Mouse (Mus musculus) cerebellum, adult 11-12 months (tissue): Measurements from ENCODE around the gene Tm7sf2.

Source experiments
- DNase-seq: peaks from one replicate; pipeline ENCODE4 v3.0.0; 2022

Gene Tm7sf2

GRCm38 (mm10) chr19:6040002-6040401 is 28.2 kb downstream of the Tm7sf2 start:
- DNase-seq = no peak

DNA sequence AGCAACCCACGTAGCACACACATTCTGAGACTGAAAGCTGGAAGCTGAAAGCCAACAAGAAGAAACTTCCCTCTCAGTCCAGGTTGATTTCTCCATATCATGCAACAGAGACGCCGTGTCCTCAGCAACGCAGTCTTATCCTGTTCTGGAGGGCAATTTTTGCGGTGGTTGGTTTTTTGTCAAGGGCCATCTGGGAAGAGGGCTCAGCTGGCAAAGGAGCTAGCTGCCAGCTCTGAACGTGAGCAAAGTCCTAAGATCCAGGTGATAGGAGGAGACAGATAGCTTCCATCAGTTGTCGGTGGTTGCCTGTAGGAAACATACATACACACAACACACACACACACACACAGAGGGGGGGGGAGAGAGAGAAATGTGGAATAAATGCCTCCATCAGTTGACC is 29.8 kb downstream of the Tm7sf2 start:
- no peak for DNase-seq

DNA sequence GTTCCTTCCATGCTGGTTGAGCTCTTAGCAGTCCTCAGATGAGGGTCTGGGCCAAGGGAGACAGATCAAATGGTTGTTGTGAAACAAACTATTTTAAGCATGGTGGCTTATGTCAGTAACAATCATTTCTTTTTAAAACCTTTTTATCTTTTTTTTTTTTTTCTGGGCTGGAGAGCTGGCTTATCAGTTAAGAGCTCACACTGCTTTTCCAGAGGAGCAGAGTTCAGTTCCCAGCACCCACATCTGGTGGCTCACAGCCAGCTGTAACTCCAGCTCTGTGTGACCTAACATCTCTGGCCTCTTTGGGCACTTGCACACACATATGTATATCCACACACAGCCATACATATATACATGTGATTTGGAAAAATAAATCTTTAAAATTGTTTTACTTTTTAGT is 30.5 kb downstream of the Tm7sf2 start:
- DNase-seq = no peak

DNA sequence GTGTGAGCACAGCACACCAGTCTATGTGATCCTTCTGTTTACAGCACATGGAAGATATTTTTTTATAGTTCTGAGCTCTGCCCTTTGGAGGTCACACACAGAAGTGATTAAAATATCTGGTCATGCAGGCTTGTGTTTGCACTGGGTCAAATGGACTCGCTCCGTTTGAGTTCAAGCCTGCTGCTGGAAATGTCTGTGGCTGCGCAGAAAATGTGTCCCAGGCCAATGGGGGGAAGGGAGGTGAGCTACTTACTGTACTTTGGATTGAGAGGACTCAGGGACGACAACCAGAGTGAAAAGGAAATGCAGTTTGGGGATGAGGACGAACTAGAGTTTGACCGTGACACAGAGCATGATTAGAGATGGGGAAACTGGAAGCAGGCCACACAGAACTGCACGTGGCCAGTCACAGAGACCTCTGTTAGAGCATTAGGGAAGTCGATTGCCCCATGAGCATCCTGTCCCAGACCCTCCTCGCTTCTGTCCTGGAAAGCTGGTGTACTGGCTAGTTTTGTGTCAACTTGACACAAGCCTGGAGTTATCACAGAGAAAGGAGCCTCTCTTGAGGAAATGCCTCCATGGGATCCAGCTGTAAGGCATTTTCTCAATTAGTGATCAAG is 32.1 kb downstream of the Tm7sf2 start:
- DNase-seq = no peak

GRCm38 (mm10) chr19:6030520-6031280 is 37.5 kb downstream of the Tm7sf2 start:
- DNase-seq = no peak

- no peak for DNase-seq
Measured at GRCm38 (mm10) chr19:6029426-6029825, 38.7 kb downstream of the Tm7sf2 start.

DNA sequence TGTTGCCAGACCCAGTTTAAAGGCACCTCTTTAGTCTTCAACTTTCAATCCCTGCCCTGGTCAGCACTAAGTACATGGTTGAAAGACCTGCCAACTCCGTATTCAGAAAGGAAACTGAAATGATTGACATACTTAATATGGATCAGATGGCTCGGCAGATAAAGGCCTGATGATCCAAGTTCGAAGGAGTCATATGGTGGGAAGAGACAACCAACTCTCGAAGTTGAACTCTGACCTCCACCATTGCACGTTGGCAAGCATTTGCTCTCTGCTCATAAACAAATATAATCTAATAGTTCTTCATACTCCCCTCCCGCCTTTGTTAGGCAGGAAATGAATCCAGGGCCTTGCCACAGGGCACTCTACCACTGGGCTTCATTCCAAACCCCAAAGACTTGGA is 39.2 kb downstream of the Tm7sf2 start:
- DNase-seq = no peak

- no peak for DNase-seq
Measured at GRCm38 (mm10) chr19:6023930-6024329, 44.2 kb downstream of the Tm7sf2 start.

- no peak for DNase-seq
Measured at GRCm38 (mm10) chr19:6023059-6023458, 45.1 kb downstream of the Tm7sf2 start.

GRCm38 (mm10) chr19:6020276-6020675 is 47.9 kb downstream of the Tm7sf2 start:
- no peak for DNase-seq

- DNase-seq = peak; percentile 79
Measured at GRCm38 (mm10) chr19:6018142-6019089, 49.8 kb downstream of the Tm7sf2 start.

- DNase-seq = no peak
Measured at GRCm38 (mm10) chr19:6016532-6016931, 51.6 kb downstream of the Tm7sf2 start.

DNA sequence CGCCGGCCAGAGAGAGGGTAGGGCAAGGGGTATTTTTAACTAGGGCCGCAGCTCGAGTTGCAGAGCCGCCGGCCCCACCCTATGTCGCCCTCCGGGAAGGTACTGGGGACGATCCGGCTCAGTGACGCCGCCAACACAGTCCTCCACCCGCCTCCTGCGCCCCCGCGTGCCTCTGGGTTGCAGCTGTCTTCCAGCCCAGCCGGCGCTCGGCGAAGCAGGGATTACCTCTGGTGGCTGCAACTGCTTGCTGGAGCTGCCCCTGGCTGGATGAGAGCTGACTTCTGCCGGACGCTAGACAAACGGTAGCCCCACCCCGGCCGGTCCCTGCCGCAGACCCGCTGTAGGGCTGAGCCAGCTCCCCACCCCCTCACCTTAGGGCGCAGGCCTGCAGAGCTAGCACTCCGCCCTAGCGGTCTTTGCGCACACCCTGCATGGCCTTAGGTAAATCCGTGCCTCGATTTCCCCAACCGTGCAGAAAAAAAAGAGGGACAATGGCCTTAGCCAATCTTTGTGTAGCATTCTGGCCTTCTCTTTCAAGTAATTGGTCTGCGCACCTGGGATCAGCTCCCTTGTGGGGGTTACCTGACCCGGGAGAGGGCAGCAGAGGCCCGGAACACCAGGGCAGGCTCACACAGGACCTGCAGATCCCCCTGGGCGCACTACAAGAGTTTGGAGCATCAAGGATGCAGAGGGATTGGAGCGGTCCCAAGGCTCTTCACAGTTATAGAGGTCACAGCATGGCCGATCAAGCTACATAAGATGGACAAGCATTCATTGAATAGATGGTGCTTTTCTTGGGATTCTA is 52.5 kb downstream of the Tm7sf2 start, which contains the start of gene Capn1:
Capn1 (minus strand) TSS at position 387 of the 805 bp plus-strand sequence.
- DNase-seq = peak; percentile 66

DNA sequence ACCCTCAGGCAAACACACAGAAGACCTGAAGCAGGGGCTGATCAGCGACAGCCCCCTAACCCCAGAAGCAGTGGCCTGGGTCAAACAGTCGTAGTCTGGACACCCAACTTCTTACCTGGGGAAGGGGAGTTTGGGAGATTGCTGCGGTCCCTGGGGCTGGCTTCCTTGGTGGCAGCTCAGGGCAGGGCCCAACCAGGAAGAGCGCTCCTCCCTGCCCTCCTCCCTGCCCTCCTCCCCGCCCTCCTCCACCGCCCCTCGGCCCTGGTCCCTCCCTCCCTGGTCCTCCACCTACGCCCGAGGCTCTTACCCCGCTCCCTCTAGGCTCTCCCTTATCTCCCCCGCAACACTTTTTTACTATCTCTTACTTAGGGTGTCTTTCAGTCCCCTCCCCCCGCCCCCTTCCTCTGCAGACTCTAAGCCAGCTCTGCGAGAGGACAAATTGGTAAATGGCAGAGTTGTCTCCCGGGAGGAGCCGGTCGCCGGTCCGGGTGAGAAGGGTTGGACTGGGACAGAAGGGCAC is 53.1 kb downstream of the Tm7sf2 start:
- DNase-seq = peak; percentile 44

- DNase-seq = peak; percentile 30
Measured at GRCm38 (mm10) chr19:6013691-6014090, 54.5 kb downstream of the Tm7sf2 start.
